Mouse (Mus musculus) T-cell, adult 2 months (primary cell): ENCODE results near the gene Cebpg.

Source experiments
- DNase-seq: peaks from one replicate; pipeline ENCODE4 v3.0.0; 2022; ENCODE audit warnings: low spot score

The Cebpg gene

GRCm38 (mm10) chr7:35024426-35024825 is 31.9 kb downstream of the Cebpg start:
- no peak for DNase-seq

DNA sequence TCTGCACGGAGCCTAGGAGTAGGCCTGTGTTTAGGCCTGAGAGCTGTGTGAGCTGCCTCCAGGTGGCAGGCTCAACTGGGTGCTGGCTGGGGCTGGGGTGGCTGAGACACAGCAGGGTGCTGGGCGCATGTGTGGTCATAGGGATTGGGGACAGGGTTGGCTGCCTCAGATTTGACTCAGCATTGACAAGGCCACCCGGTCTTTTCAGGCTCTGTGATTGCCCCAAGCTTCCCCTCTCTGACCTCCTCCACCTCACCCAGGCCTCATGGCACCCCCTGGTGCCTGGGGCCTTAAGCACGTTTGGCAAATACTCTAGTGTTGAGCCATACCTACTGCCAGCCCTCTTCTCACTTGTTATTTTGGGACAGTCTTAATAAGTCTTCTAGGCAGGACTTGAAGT is 33.1 kb downstream of the Cebpg start:
- DNase-seq: no peak

DNA sequence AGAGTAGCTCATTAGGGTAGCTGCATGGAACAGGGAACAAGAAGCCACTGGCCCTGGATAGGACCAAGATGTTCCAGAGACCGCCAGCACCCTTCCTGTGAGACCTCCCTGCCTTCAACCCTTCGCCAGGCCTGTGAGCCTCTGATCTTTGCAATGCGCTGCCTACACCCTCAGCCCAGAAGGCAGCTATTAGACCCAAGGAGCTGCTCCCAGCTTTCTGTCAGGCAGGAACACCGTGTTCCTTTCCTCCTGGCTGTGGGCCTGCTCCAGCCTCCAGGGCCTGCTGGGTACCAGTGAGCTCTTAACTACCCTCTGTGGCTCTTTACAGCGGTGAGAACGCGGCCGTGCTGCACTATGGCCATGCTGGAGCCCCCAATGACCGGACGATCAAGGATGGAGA is 35.0 kb downstream of the Cebpg start:
- DNase-seq: no peak

DNA sequence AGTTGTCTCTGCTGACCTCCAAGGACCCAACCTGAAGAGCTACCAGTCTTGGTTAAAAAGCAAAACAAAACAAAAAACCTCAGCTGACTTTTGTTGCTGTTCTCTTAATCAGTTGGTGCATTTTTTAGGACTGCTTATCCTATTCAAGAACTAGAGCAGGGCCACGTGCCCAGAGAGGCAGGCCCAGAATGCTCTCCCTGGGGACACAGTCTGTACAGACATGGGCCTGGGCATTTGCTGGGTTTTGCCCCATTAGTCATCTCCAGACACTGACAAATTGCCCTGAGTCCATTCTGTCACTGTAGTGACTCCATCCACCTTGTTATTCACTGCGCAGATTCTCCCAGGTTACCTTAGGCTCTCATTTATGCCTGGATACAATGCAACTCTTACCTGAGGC is 41.1 kb downstream of the Cebpg start:
- DNase-seq: no peak

GRCm38 (mm10) chr7:35013228-35013627 is 43.1 kb downstream of the Cebpg start:
- DNase-seq: no peak

GRCm38 (mm10) chr7:35006661-35007060 is 49.7 kb downstream of the Cebpg start:
- DNase-seq: no peak

DNA sequence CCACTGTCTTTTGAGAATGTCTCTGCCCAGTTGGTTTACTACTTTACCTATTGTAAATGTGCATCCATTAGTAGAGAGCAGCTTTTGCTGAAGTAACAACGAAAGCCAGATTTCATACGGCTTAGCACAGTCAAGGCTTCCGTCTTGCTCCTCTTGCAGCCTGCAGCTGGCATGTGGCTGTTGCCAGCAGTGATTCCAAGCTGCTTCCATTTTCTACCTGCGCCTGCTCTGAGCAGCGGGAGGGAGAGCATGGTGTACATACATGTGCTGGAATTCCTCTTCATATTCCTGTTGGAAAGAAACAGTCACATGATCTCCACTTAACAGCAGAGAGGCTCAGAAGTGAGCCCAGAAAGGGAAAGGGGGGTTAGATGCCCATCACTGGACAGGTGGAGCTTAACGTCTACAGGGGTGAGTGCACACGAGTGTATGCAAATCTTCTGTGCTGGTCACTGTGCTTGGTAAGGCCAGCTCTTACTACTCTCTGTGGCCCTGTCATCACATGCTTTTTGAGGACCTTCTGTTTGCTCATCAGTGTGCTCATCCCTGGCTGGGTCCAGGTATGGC is 53.1 kb downstream of the Cebpg start:
- DNase-seq: no peak

GRCm38 (mm10) chr7:35000839-35001238 is 55.5 kb downstream of the Cebpg start:
- DNase-seq: no peak
